Mouse (Mus musculus): ENCODE results near the gene Mapk8ip2. TPM values are rescaled to one million over a fixed set of nuclear protein-coding genes. Genes with fewer than 3 reads are reported as not detected.
A peak's percentile ranks its signal among the peaks of the same experiment; 100 is the strongest.

Mapk8ip2 gene
- polyA plus RNA-seq, 1 experiment from 2014 or later: 33.2 TPM

DNA sequence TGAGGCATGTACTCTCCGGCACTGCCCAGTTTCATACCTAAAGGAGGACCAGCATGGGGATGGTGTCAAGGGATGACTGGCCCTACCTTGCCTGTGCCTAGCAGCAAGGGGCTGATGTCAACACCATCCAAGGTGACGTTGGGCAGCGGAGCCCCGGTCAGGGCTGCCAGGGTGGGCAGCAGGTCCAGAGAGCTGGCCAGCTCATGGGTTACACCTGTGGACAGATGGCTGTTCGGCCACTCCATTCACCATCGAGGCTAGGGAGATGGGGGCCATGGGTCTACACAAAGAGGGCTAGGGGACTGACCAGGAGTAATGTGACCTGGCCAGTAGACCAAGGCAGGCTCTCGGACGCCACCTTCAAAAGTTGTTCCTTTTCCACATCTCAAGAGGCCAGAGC is 20.2 kb downstream of the Mapk8ip2 start:
- Histone ChIP-seq H3K4me3 (ENCODE audit: low read depth, low read length) (no peak overlapping the region), H3K4me1 (ENCODE audit: control insufficient read depth, insufficient read depth, low read length) (peaks cover 10% of the 10 kb centered on the region)

DNA sequence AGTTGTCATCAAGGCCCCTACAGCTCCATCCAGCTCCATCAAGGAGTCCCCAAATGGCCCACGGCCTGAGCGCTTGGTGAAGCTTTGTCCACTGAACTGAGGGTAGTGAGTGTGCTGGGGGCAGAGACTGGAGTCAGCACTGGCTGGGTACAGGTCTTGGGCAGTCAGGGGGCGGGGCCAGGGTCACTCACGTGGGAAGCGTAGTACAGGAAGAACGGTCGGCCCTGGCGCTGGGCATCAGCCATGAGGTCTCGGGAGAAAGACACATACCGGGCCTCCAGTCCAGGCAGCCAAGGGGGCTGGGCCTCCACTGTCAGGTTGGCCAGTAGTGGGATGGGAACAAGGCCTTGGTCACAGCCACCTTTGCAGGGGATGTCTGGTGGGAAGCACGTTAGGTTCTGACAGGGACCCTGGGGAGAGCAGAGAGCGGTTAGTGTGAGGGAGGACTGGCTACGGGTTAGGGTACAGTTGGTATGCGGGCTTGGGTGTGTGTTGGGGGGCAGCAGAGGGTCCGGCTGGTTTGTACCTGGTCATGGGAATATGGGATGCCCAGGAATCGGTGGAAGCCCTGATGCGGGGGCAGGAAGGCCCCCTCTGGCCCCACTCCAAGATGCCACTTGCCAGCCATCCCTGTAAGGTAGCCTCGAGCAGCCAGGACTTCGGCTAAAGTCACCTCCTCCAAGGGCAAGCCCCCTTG is 21.0 kb downstream of the Mapk8ip2 start:
- H3K27me3 ChIP-seq (ENCODE audit: control insufficient read depth, insufficient read depth, low read length): no peaks in the 10 kb centered on the region
- 95% methylated on average over 19 of the region's 19 CpGs for WGBS
- peaks cover 10% of the 10 kb centered on the region for H3K4me1 ChIP-seq (ENCODE audit: control insufficient read depth, insufficient read depth, low read length)
- H3K9me3 ChIP-seq (ENCODE audit: control insufficient read depth, low read length): no peaks in the 10 kb centered on the region
- H3K4me3 ChIP-seq (ENCODE audit: low read depth, low read length): no peak overlapping the region
- no peak overlapping the region for H3K27ac ChIP-seq (ENCODE audit: low read depth, low read length)
- H3K36me3 ChIP-seq (ENCODE audit: control insufficient read depth, insufficient read depth, low read length): no peaks in the 10 kb centered on the region
- no peak overlapping the region; the same call in 1 of the 2 replicates for H3K4me2 ChIP-seq (ENCODE audit: low read depth)
- no peak overlapping the region for H3K9ac ChIP-seq (ENCODE audit: low read length)
- ATAC-seq (ENCODE audit: insufficient read depth, low FRiP score, low TSS enrichment) (no peak), DNase-seq (ENCODE audit: low spot score) (no peak)

More for the DNA sequence above, 20.2 kb downstream of the Mapk8ip2 start:
- Histone ChIP-seq H3K27ac (ENCODE audit: low read depth, low read length) (no peak overlapping the region), H3K4me2 (ENCODE audit: low read depth) (no peak overlapping the region), H3K9me3 (ENCODE audit: control insufficient read depth, low read length) (no peaks in the 10 kb centered on the region), H3K27me3 (ENCODE audit: control insufficient read depth, insufficient read depth, low read length) (no peaks in the 10 kb centered on the region), H3K36me3 (ENCODE audit: control insufficient read depth, insufficient read depth, low read length) (no peaks in the 10 kb centered on the region), H3K9ac (ENCODE audit: low read length) (no peak overlapping the region)
- no peak for DNase-seq (ENCODE audit: low spot score)
- ATAC-seq (ENCODE audit: insufficient read depth, low FRiP score, low TSS enrichment): no peak
- WGBS: 94% methylated on average over 8 of the region's 8 CpGs

DNA sequence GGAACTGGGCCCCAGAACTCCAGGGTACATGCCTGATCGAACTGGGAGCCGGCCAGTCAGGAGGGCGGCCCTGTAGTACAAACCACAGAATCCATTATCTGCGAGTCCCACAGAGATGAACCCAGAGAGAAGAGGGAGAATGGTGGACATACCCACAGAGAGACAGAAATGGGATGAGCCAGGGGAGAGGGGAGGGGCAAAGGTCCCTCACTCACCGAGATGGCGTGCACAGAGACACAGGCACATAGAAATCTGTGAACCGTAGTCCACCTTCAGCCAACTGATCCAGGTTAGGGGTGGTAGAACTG is 21.5 kb downstream of the Mapk8ip2 start:
- 91% methylated on average over 7 of the region's 7 CpGs for WGBS
- Histone ChIP-seq H3K4me3 (ENCODE audit: low read depth, low read length) (peak overlapping the region; percentile 55; the same call in 1 of the 2 replicates), H3K4me1 (ENCODE audit: control insufficient read depth, insufficient read depth, low read length) (peaks cover 10% of the 10 kb centered on the region), H3K9me3 (ENCODE audit: control insufficient read depth, low read length) (no peaks in the 10 kb centered on the region), H3K27me3 (ENCODE audit: control insufficient read depth, insufficient read depth, low read length) (no peaks in the 10 kb centered on the region), H3K4me2 (ENCODE audit: low read depth) (peak overlapping the region; percentile 78), H3K36me3 (ENCODE audit: control insufficient read depth, insufficient read depth, low read length) (no peaks in the 10 kb centered on the region), H3K27ac (ENCODE audit: low read depth, low read length) (no peak overlapping the region), H3K9ac (ENCODE audit: low read length) (peak overlapping the region; percentile 62; the same call in 1 of the 2 replicates)
- ATAC-seq (ENCODE audit: insufficient read depth, low FRiP score, low TSS enrichment) (peak; percentile 14), DNase-seq (ENCODE audit: low spot score) (no peak)

DNA sequence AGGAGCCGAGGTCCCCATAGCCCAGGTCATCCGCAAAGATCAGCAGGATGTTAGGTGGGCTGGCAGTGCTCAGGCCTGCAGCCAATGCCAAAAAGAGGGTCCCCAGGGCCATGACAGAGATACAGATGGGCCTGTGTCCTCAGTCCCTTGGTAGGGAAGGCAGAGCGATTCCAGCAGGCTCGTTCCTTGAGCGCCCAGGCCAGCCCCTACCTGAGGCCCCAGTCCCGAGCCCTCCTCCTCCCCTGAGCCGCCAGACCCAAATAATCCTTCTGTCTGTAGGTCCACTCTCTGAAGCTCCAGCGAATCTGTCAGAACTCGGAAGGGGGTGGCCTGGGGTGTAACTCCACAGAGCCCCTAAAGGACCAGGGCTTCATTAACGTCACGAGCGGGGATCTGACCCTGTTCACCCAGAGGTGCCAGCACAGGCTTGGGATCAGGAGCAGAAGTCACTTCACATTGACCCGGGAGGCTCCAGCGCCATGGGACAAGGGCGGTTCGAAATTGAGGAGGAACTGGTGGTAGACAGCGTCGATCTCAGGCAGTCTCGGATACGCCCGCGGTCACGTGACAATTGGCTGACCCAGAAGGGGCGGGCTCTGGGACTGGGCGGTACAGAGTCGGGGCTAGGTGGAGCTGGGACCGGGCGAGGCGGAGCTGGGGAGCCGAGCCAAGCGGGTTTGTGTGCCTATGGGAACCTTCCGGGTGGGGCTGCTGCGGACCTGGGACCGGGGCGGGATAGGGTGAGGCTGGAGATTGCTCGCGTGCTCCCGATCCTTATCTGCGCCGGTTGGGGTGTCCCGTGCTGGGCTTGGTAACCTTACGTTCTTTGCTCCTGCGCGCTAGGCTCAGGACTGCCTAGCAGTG is 22.1 kb downstream of the Mapk8ip2 start:
- Histone ChIP-seq H3K27me3 (ENCODE audit: control insufficient read depth, insufficient read depth, low read length) (no peaks in the 10 kb centered on the region), H3K36me3 (ENCODE audit: control insufficient read depth, insufficient read depth, low read length) (no peaks in the 10 kb centered on the region), H3K27ac (ENCODE audit: low read depth, low read length) (no peak overlapping the region), H3K4me2 (ENCODE audit: low read depth) (peak overlapping the region; percentile 78), H3K4me3 (ENCODE audit: low read depth, low read length) (peak overlapping the region; percentile 55), H3K4me1 (ENCODE audit: control insufficient read depth, insufficient read depth, low read length) (peaks cover 10% of the 10 kb centered on the region), H3K9ac (ENCODE audit: low read length) (peak overlapping the region; percentile 62), H3K9me3 (ENCODE audit: control insufficient read depth, low read length) (no peaks in the 10 kb centered on the region)
- 10% methylated on average over 43 of the region's 44 CpGs for WGBS
- peak; percentile 90 for DNase-seq (ENCODE audit: low spot score)
- ATAC-seq (ENCODE audit: insufficient read depth, low FRiP score, low TSS enrichment): peak; percentile 97

DNA sequence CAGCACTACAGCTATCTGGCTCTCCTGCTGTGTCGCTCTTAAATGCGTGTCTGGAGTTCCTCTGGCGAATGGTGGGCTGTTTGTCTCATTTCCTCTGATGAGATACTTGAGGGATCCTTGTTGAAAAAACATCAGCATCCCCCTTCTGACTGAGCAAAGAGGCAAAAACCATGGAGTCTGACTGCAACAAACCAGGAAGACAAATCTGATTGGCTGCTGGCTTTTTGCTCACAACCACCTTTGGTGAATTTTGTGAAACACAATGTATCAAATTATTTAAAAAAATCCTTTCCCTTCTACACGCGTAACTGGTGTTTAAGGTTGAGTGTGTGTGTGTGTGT is 22.7 kb downstream of the Mapk8ip2 start:
- no peak overlapping the region for H3K27ac ChIP-seq (ENCODE audit: low read depth, low read length)
- WGBS: 8% methylated on average over 5 of the region's 5 CpGs
- H3K4me1 ChIP-seq (ENCODE audit: control insufficient read depth, insufficient read depth, low read length): peaks cover 10% of the 10 kb centered on the region
- H3K9me3 ChIP-seq (ENCODE audit: control insufficient read depth, low read length): no peaks in the 10 kb centered on the region
- DNase-seq (ENCODE audit: low spot score): no peak
- ATAC-seq (ENCODE audit: insufficient read depth, low FRiP score, low TSS enrichment): no peak; the same call in 1 of the 2 replicates
- peak overlapping the region; percentile 78 for H3K4me2 ChIP-seq (ENCODE audit: low read depth)
- H3K9ac ChIP-seq (ENCODE audit: low read length): peak overlapping the region; percentile 62
- H3K27me3 ChIP-seq (ENCODE audit: control insufficient read depth, insufficient read depth, low read length): no peaks in the 10 kb centered on the region
- peak overlapping the region; percentile 55 for H3K4me3 ChIP-seq (ENCODE audit: low read depth, low read length)
- no peaks in the 10 kb centered on the region for H3K36me3 ChIP-seq (ENCODE audit: control insufficient read depth, insufficient read depth, low read length)

DNA sequence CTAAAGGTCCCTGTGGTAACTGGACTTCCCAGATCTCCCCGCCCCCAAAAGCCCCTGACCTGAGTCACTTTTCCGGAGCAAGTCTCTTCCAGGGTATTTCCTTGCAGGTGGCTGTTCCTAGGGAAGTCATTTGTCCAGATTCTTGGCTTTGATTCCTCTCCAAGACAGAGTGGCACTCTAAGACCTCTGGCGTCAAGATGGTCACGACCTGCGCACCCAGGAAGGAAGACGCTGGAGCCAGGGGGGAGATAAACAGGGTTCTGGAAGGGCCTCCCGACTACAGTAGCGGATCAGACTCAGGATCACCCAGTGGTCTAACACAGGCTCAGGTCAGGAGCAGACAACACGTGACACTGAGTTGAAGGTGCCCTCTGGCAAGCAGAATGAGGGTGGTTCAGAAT is 23.4 kb downstream of the Mapk8ip2 start, which contains the start of gene Arsa:
Gene Arsa (minus strand): TSS at position 335 of the 401 bp plus-strand sequence.
- 34% methylated on average over 9 of the region's 9 CpGs for WGBS
- Histone ChIP-seq H3K9ac (ENCODE audit: low read length) (peak within 1 kb of the TSS; percentile 62), H3K27ac (ENCODE audit: low read depth, low read length) (no peak within 1 kb of the TSS), H3K4me3 (ENCODE audit: low read depth, low read length) (peak within 1 kb of the TSS; percentile 55), H3K9me3 (ENCODE audit: control insufficient read depth, low read length) (no peaks in the 10 kb centered on the region), H3K4me2 (ENCODE audit: low read depth) (peak within 1 kb of the TSS; percentile 78), H3K36me3 (ENCODE audit: control insufficient read depth, insufficient read depth, low read length) (no peaks in the 10 kb centered on the region), H3K27me3 (ENCODE audit: control insufficient read depth, insufficient read depth, low read length) (no peaks in the 10 kb centered on the region), H3K4me1 (ENCODE audit: control insufficient read depth, insufficient read depth, low read length) (peaks cover 10% of the 10 kb centered on the region)
- ATAC-seq (ENCODE audit: insufficient read depth, low FRiP score, low TSS enrichment) (no peak), DNase-seq (ENCODE audit: low spot score) (no peak)

DNA sequence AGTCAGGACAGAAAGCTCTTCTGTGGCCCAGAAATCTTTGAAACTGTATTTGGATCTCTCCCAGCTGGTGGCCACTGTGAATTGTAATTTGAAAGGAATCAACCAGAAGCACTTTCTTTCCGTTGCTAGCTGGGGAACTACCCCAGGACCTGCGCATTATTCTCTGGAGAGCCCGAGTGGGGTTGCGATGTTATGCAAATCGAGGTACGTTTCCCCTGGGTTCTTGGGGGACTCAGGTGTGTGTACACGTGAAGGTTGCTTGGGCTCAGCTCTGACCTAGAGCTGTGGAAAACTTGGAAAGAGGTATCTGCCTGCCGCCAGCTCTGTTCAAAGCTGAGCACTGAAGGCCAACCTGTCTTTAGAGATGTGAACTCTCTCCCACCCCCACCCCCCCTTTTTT is 24.1 kb downstream of the Mapk8ip2 start:
- Histone ChIP-seq H3K4me2 (ENCODE audit: low read depth) (no peak overlapping the region), H3K9ac (ENCODE audit: low read length) (no peak overlapping the region), H3K27me3 (ENCODE audit: control insufficient read depth, insufficient read depth, low read length) (no peaks in the 10 kb centered on the region), H3K4me1 (ENCODE audit: control insufficient read depth, insufficient read depth, low read length) (peaks cover 10% of the 10 kb centered on the region), H3K27ac (ENCODE audit: low read depth, low read length) (no peak overlapping the region), H3K9me3 (ENCODE audit: control insufficient read depth, low read length) (no peaks in the 10 kb centered on the region), H3K4me3 (ENCODE audit: low read depth, low read length) (no peak overlapping the region), H3K36me3 (ENCODE audit: control insufficient read depth, insufficient read depth, low read length) (no peaks in the 10 kb centered on the region)
- DNase-seq (ENCODE audit: low spot score): no peak
- WGBS: 42% methylated on average over 8 of the region's 8 CpGs
- no peak for ATAC-seq (ENCODE audit: insufficient read depth, low FRiP score, low TSS enrichment)

DNA sequence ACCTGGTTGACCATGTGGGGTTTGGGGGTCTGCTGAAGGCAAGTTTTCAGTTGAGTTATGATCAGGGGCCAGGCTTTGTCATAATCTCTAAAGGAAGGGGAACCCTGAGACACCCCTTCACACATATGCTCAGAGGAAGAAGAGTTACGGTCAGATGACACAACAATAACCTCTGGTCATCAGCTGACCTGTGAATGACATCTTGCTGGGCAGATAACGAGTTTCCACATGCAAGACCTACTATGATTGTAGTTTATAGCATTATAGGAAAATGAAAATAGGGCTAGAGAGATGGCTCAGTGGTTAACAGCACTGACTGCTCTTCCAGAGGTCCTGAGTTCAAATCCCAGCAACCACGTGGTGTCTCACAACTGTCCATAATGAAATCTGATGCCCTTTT is 24.9 kb downstream of the Mapk8ip2 start:
- DNase-seq (ENCODE audit: low spot score) (no peak), ATAC-seq (ENCODE audit: insufficient read depth, low FRiP score, low TSS enrichment) (no peak)
- H3K9me3 ChIP-seq (ENCODE audit: control insufficient read depth, low read length): no peaks in the 10 kb centered on the region
- H3K4me1 ChIP-seq (ENCODE audit: control insufficient read depth, insufficient read depth, low read length): peaks cover 10% of the 10 kb centered on the region
- no peak overlapping the region for H3K4me2 ChIP-seq (ENCODE audit: low read depth)
- no peak overlapping the region for H3K9ac ChIP-seq (ENCODE audit: low read length)
- H3K4me3 ChIP-seq (ENCODE audit: low read depth, low read length): no peak overlapping the region
- WGBS: 90% methylated on average over 3 of the region's 3 CpGs
- H3K27ac ChIP-seq (ENCODE audit: low read depth, low read length): no peak overlapping the region
- H3K36me3 ChIP-seq (ENCODE audit: control insufficient read depth, insufficient read depth, low read length): no peaks in the 10 kb centered on the region
- no peaks in the 10 kb centered on the region for H3K27me3 ChIP-seq (ENCODE audit: control insufficient read depth, insufficient read depth, low read length)

DNA sequence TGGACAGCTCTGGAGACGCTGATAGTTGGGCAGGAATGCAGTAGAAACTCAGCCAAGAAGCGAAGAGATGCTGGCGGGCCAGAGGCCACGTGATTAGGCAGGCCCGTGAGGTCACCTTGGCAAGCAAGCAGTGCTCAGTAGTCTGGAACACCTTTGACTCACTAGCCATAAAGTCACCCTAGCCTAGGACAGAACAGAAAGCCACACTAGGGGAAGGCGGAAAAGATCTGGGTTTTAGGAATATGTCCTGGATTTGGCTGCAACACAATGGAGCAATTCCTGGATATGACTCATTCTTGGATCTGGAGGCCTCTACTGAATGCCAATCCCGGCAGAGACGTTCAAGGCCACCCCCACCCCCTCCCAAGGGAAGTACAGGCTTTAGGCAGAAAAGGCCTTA is 26.9 kb downstream of the Mapk8ip2 start:
- H3K4me2 ChIP-seq (ENCODE audit: low read depth): no peak overlapping the region
- no peak for ATAC-seq (ENCODE audit: insufficient read depth, low FRiP score, low TSS enrichment)
- H3K36me3 ChIP-seq (ENCODE audit: control insufficient read depth, insufficient read depth, low read length): no peaks in the 10 kb centered on the region
- H3K9me3 ChIP-seq (ENCODE audit: control insufficient read depth, low read length): no peaks in the 10 kb centered on the region
- WGBS: 86% methylated on average over 8 of the region's 8 CpGs
- no peaks in the 10 kb centered on the region for H3K27me3 ChIP-seq (ENCODE audit: control insufficient read depth, insufficient read depth, low read length)
- H3K4me1 ChIP-seq (ENCODE audit: control insufficient read depth, insufficient read depth, low read length): peaks cover 4% of the 10 kb centered on the region
- no peak overlapping the region for H3K4me3 ChIP-seq (ENCODE audit: low read depth, low read length)
- no peak overlapping the region for H3K27ac ChIP-seq (ENCODE audit: low read depth, low read length)
- no peak overlapping the region for H3K9ac ChIP-seq (ENCODE audit: low read length)
- DNase-seq (ENCODE audit: low spot score): no peak
